Mouse (Mus musculus): Measurements from ENCODE around the gene Ccdc12.

Gene Ccdc12

DNA sequence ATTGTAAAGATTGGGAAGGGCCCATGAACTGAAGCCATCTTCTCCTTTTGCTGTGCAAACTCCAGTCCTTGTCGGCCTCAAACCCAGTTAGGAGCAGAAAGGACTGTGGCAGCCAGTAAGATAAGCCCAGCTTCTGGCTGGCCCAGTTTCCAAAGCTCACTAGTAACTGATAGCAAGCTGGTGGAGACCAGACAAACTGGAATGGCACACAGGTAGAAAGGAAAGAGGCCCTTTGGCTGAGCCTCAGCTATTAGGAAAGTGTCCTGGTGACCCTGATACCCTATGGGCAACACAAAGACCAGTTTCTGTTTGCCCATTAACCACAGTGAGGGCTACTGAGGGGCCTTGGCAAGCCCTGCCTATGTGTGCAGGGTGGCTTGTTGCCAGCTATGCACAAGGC lies 46.5 kb downstream of the Ccdc12 start:
- no peak for DNase-seq (ENCODE audit: low read depth, low spot score)

- DNase-seq (ENCODE audit: low read depth, low spot score) = no peak
These were observed 47.6 kb downstream of the Ccdc12 start for GRCm38 (mm10) chr9:110703951-110704350.

GRCm38 (mm10) chr9:110706784-110707183 lies 50.5 kb downstream of the Ccdc12 start:
- DNase-seq (ENCODE audit: low read depth, low spot score) = no peak

DNA sequence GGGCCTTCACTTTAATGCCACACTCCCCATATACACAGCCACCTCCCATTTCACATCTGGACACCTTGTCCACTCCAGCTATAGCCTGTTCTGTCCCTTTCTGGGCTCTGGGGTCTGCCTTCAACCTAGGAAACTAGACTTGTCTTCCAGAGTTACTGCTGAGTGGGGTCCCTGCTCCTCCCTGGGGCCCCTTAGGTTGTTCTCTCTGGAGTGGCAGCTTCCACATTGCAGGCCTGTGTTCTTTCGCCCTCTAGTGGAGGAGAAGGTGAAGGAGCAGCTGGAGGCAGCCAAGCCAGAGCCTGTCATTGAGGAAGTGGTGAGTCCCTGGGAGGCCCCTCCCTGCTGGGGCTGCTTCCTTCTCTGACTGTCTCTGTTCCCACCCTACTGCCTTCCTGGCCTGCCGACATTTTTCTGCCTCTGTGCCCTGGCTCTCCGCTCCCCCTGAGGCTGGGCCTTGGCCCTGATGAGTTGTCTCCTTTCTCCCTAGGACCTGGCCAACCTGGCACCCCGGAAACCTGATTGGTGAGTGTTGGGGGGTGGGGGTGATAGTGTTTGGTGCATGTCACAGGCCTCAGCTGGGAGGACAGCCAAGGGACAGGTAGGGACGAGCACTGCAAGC lies 53.4 kb downstream of the Ccdc12 start:
- DNase-seq (ENCODE audit: low read depth, low spot score) = no peak

DNA sequence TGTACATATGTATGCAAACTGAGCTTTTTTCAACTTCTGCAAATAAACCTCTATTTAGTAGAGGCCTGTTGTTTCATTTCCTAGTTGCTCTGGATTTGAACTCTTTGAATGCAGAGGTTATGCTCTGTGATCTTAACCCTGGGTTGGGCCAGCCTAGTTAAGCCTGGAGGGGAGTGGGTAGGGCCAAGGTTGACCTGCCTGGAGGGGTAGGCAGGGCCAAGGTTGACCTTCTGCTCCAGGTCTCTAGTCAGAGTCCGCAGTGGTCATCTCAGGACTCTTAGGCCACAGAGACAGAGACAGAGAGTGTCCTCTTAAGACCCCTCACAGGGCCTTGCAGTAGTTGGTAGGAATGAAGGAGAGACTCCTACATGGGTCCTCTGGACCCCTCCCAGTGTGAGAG lies 55.2 kb downstream of the Ccdc12 start:
- DNase-seq (ENCODE audit: low read depth, low spot score) = no peak

DNA sequence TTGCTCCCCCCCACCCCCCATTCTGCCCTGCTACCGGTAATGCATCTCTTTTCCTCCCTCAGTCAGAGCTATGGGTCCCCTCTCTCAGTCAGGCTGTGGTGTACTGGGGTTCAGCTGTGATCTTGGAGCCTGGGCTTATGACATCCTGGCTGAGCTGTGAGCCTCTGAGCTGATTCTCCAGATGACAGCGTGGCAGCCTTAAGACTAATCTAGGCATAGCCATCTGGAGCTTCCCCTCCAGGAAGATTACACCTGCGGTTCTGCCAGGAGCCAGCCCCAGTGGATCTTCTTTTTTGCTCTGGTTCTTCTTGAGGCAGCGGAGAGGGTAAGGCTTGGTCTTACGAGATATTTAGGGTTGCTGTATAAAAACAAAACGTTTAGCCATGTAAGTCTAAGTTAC lies 55.7 kb downstream of the Ccdc12 start:
- no peak for DNase-seq (ENCODE audit: low read depth, low spot score)

GRCm38 (mm10) chr9:110712545-110712944 lies 56.2 kb downstream of the Ccdc12 start:
- DNase-seq (ENCODE audit: low read depth, low spot score) = no peak

DNA sequence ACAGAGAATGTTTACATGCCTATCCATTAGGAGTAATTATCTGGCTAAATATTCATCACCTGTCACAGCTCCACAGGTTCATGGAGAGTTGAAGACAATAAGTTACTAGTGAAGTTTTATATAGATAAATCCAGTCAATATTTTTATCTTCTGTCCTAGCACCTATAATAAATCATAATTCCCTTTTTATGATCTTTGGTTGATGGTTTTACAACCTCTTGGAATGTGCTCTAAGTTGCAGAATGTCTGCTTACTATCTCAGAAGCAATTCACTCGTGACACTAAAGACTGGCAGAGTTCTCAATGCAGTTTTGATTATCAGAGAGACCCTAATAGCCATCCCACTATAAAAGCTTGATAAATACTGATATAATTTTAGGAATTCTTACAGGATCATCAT lies 57.1 kb downstream of the Ccdc12 start:
- DNase-seq (ENCODE audit: low read depth, low spot score) = no peak

GRCm38 (mm10) chr9:110715426-110715825 lies 59.1 kb downstream of the Ccdc12 start:
- no peak for DNase-seq (ENCODE audit: low read depth, low spot score)

GRCm38 (mm10) chr9:110716775-110717174 lies 60.5 kb downstream of the Ccdc12 start:
- no peak for DNase-seq (ENCODE audit: low read depth, low spot score)

GRCm38 (mm10) chr9:110718071-110718470 lies 61.8 kb downstream of the Ccdc12 start:
- no peak for DNase-seq (ENCODE audit: low read depth, low spot score)

- DNase-seq (ENCODE audit: low read depth, low spot score) = no peak
These were observed 62.5 kb downstream of the Ccdc12 start for GRCm38 (mm10) chr9:110718810-110719209.

DNA sequence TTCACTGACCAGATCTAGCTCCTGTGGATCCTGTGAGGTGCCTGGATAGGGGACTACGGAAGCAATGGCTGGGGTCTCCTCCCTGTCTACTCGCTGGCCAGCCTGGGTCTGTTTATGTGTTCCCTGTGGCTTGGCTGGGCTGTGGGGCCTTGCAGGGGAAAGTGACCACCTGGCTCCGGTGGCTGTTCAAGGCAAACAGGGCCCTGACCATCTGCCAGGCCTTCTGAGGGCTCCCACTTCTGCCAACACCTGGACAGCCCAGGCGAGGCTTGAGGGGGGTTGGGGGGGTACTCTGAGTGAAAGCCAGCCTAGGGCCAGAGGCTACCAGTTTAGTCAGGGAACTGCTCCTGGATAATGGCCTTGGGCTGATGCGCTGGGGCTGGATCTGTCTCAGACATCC lies 63.7 kb downstream of the Ccdc12 start:
- no peak for DNase-seq (ENCODE audit: low read depth, low spot score)

GRCm38 (mm10) chr9:110722060-110722459 lies 65.8 kb downstream of the Ccdc12 start:
- DNase-seq (ENCODE audit: low read depth, low spot score) = no peak

GRCm38 (mm10) chr9:110725721-110726135 lies 69.4 kb downstream of the Ccdc12 start:
- no peak for DNase-seq (ENCODE audit: low read depth, low spot score)

DNA sequence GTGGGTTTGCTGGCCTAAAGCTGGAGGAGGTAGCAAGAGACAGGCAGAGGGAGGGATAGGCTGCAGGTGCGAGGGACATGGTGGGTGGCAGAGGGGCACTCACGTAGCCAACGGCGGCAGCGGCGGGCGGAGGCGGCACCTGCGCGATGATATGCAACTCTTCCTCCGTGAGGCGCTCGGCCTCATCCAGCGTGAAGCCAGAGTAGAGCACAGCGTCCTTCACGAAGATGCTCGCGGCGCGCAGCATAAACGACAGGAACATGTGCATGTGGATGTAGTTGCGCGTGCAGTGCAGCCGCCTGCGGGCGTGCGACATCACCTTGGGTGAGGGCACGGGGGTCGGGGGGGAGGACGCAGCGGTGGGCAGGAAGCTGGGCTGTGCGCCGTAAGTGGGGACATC lies 70.6 kb downstream of the Ccdc12 start:
- no peak for DNase-seq (ENCODE audit: low read depth, low spot score)

GRCm38 (mm10) chr9:110729841-110730240 lies 73.5 kb downstream of the Ccdc12 start:
- DNase-seq (ENCODE audit: low read depth, low spot score) = no peak

- no peak for DNase-seq (ENCODE audit: low read depth, low spot score)
These were observed 75.6 kb downstream of the Ccdc12 start for GRCm38 (mm10) chr9:110731859-110732258.

GRCm38 (mm10) chr9:110732623-110733022 lies 76.3 kb downstream of the Ccdc12 start:
- no peak for DNase-seq (ENCODE audit: low read depth, low spot score)

- DNase-seq (ENCODE audit: low read depth, low spot score) = no peak
These were observed 76.8 kb downstream of the Ccdc12 start for GRCm38 (mm10) chr9:110733102-110733501.

GRCm38 (mm10) chr9:110734154-110734553 lies 77.9 kb downstream of the Ccdc12 start:
- DNase-seq (ENCODE audit: low read depth, low spot score) = no peak

- no peak for DNase-seq (ENCODE audit: low read depth, low spot score)
These were observed 80.1 kb downstream of the Ccdc12 start for GRCm38 (mm10) chr9:110736362-110736761.

DNA sequence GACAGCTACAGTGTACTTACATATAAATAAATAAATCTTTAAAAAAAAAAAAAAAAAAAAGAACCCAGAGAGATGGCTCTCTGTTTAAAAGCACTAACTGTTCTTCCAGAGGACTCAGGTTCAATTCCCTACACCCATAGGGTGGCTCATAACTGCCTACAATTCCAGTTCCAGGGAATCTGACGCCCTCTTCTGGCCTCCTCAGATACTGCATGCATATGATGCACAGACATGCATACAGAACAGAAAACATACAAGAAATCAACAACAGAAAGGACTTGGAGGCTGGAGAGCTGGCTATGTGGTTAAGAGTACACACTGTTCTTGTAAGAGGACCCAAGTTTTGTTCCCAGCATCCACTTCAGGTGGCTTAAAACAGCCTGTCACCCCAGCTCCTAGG lies 81.8 kb downstream of the Ccdc12 start:
- DNase-seq (ENCODE audit: low read depth, low spot score) = no peak

DNA sequence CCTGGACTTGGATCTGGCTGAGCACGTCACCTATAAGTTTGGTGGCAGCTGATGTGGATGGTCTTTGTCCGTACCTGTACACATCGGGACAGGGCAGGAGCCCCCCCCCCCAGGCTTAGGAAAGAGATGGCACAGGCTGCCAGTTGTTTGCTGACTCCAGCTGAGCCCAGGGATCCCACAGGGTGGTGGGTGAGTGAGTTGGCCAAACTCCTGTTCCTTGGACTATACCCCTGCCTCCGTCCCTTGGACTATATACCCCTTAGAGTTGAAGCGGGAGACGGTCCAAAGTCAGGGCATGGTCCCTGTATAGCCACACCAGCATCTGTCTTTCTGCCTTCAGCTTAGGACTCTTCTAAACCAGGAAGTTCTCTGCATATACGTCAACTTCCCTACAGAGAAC lies 83.7 kb downstream of the Ccdc12 start:
- no peak for DNase-seq (ENCODE audit: low read depth, low spot score)

All from brain, embryonic 18.5 days (tissue).